Mouse (Mus musculus) embryonic facial prominence, embryonic 14.5 days (tissue): Measurements from ENCODE around the gene Micall2. TPM values are rescaled to one million over a fixed set of nuclear protein-coding genes. Genes with fewer than 3 reads are reported as not detected.
A peak's percentile ranks its signal among the peaks of the same experiment; 100 is the strongest.

Source experiments
- ATAC-seq: fragments of 200-750 bp; cut with Nextera tagmentation; 2 replicates; pipeline ENCODE4 v1.8.0; 2017; ENCODE audit warnings: low read depth, moderate number of reproducible peaks, moderate TSS enrichment
- DNase-seq: peaks from one replicate; pipeline ENCODE4 v3.0.0-alpha.2; 2015; ENCODE audit warnings: low spot score
- H3K27ac ChIP-seq: fragments of 300-500 bp; sonication (generic); replicated peaks from 2 replicates; pipeline ENCODE4 v1.5.1; 2014; ENCODE audit warnings: low read depth, mild to moderate bottlenecking, low read length, moderate library complexity
- H3K27me3 ChIP-seq: fragments of 300-500 bp; sonication (generic); replicated peaks from 2 replicates; pipeline ENCODE4 v1.6.1; 2014; ENCODE audit warnings: low read length; ENCODE audit not compliant: control insufficient read depth, insufficient read depth
- H3K36me3 ChIP-seq: fragments of 300-500 bp; sonication (generic); 2 replicates; pipeline ENCODE4 v1.6.1; 2014; ENCODE audit warnings: low read length, mixed read lengths; ENCODE audit not compliant: control insufficient read depth, insufficient read depth
- H3K4me1 ChIP-seq: fragments of 300-500 bp; sonication (generic); 2 replicates; pipeline ENCODE4 v1.6.1; 2014; ENCODE audit warnings: antibody characterized with exemption, low read length; ENCODE audit not compliant: control insufficient read depth, insufficient read depth
- H3K4me2 ChIP-seq: fragments of 300-500 bp; sonication (generic); 2 replicates; pipeline ENCODE4 v1.6.1; 2014; ENCODE audit warnings: low read depth, mild to moderate bottlenecking, low read length, moderate library complexity, mixed read lengths
- H3K4me3 ChIP-seq: fragments of 300-500 bp; sonication (generic); 2 replicates; pipeline ENCODE4 v1.5.1; 2014; ENCODE audit warnings: low read depth, mild to moderate bottlenecking, low read length
- H3K9ac ChIP-seq: fragments of 300-500 bp; sonication (generic); 2 replicates; pipeline ENCODE4 v1.6.1; 2014; ENCODE audit warnings: low read depth, mild to moderate bottlenecking, low read length, moderate library complexity, mixed read lengths
- H3K9me3 ChIP-seq: fragments of 300-500 bp; sonication (generic); 2 replicates; pipeline ENCODE4 v1.6.1; 2016; ENCODE audit warnings: low read length; ENCODE audit not compliant: control insufficient read depth
- WGBS: fragments of 180-500 bp; shearing (Covaris S2); extraction: QIAGEN DNeasy Blood & Tissue Kit; methylation state at CpG from one replicate; pipeline ENCODE4 v1.1.7; 2014; 5-methylcytosine and 5-hydroxymethylcytosine counted together
- polyA plus RNA-seq: library from polyadenylated mRNA; unstranded; fragments of >200 nt; fragmentation: Nextera tagmentation; extraction: Ambion mirVana; gene quantifications from 2 replicates; pipeline ENCODE4 v1.2.1, GENCODE M21; 2014

The Micall2 gene
- polyA plus RNA-seq, 1 experiment from 2014 or later, result 5.5 TPM

- Histone ChIP-seq H3K9me3 (no peaks in the 10 kb centered on the region), H3K4me2 (peak overlapping the region; percentile 98), H3K9ac (peak overlapping the region; percentile 41), H3K4me3 (peak overlapping the region; percentile 58), H3K4me1 (peaks cover 34% of the 10 kb centered on the region), H3K36me3 (no peaks in the 10 kb centered on the region), H3K27ac (peak overlapping the region; percentile 66), H3K27me3 (no peaks in the 10 kb centered on the region)
- ATAC-seq, result peak; percentile 67
- WGBS, result 10% methylated on average over 10 of the region's 10 CpGs
- DNase-seq, result no peak
These were observed 386 bp upstream of the Micall2 start for GRCm38 (mm10) chr5:139736504-139736940.

- Histone ChIP-seq H3K27me3 (no peaks in the 10 kb centered on the region), H3K9me3 (no peaks in the 10 kb centered on the region), H3K27ac (no peak overlapping the region), H3K4me3 (no peak overlapping the region), H3K36me3 (no peaks in the 10 kb centered on the region), H3K4me1 (peaks cover 50% of the 10 kb centered on the region), H3K9ac (no peak overlapping the region), H3K4me2 (peak overlapping the region; percentile 98; the same call in 1 of the 2 replicates)
- ATAC-seq (no peak), DNase-seq (no peak)
- 75% methylated on average over 7 of the region's 7 CpGs for WGBS
These were observed 1.4 kb downstream of the Micall2 start for GRCm38 (mm10) chr5:139734746-139735145.

GRCm38 (mm10) chr5:139734016-139734415, 2.1 kb downstream of the Micall2 start:
- no peak for ATAC-seq
- no peak for DNase-seq
- Histone ChIP-seq H3K36me3 (no peaks in the 10 kb centered on the region), H3K27me3 (no peaks in the 10 kb centered on the region), H3K4me2 (no peak overlapping the region), H3K27ac (no peak overlapping the region), H3K9ac (no peak overlapping the region), H3K9me3 (no peaks in the 10 kb centered on the region), H3K4me1 (peaks cover 50% of the 10 kb centered on the region), H3K4me3 (no peak overlapping the region)
- 87% methylated on average over 3 of the region's 3 CpGs for WGBS

GRCm38 (mm10) chr5:139732634-139733107, 3.5 kb downstream of the Micall2 start:
- H3K36me3 ChIP-seq, result no peaks in the 10 kb centered on the region
- peak overlapping the region; percentile 25; the same call in 1 of the 2 replicates for H3K9ac ChIP-seq
- ATAC-seq, result no peak
- no peaks in the 10 kb centered on the region for H3K27me3 ChIP-seq
- DNase-seq, result peak; percentile 62
- no peak overlapping the region for H3K4me3 ChIP-seq
- H3K27ac ChIP-seq, result peak overlapping the region; percentile 34
- no peak overlapping the region for H3K4me2 ChIP-seq
- WGBS, result 35% methylated on average over 11 of the region's 11 CpGs
- H3K4me1 ChIP-seq, result peaks cover 50% of the 10 kb centered on the region
- no peaks in the 10 kb centered on the region for H3K9me3 ChIP-seq

- H3K4me3 ChIP-seq, result no peak overlapping the region
- ATAC-seq (peak; percentile 44; the same call in 1 of the 2 replicates), DNase-seq (peak; percentile 60)
- H3K27me3 ChIP-seq, result no peaks in the 10 kb centered on the region
- H3K4me2 ChIP-seq, result peak overlapping the region; percentile 32; the same call in 1 of the 2 replicates
- no peaks in the 10 kb centered on the region for H3K36me3 ChIP-seq
- H3K9me3 ChIP-seq, result no peaks in the 10 kb centered on the region
- peak overlapping the region; percentile 78 for H3K27ac ChIP-seq
- peak overlapping the region; percentile 51 for H3K9ac ChIP-seq
- H3K4me1 ChIP-seq, result peaks cover 43% of the 10 kb centered on the region
- WGBS, result 29% methylated on average over 8 of the region's 8 CpGs
These were observed 5.2 kb downstream of the Micall2 start for GRCm38 (mm10) chr5:139730712-139731486.

- ATAC-seq, result no peak
- Histone ChIP-seq H3K36me3 (no peaks in the 10 kb centered on the region), H3K27ac (no peak overlapping the region), H3K27me3 (no peaks in the 10 kb centered on the region), H3K4me1 (peaks cover 25% of the 10 kb centered on the region), H3K4me3 (no peak overlapping the region), H3K9me3 (no peaks in the 10 kb centered on the region), H3K4me2 (no peak overlapping the region), H3K9ac (no peak overlapping the region)
- 88% methylated on average over 11 of the region's 11 CpGs for WGBS
- DNase-seq, result no peak
These were observed 8.9 kb downstream of the Micall2 start for GRCm38 (mm10) chr5:139727261-139727660.

GRCm38 (mm10) chr5:139726186-139726585, 9.9 kb downstream of the Micall2 start:
- Histone ChIP-seq H3K4me3 (no peak overlapping the region), H3K4me1 (peaks cover 22% of the 10 kb centered on the region), H3K4me2 (no peak overlapping the region), H3K9me3 (no peaks in the 10 kb centered on the region), H3K9ac (no peak overlapping the region), H3K27ac (no peak overlapping the region), H3K27me3 (no peaks in the 10 kb centered on the region), H3K36me3 (no peaks in the 10 kb centered on the region)
- WGBS, result 79% methylated on average over 3 of the region's 3 CpGs
- DNase-seq (no peak), ATAC-seq (no peak)

- Histone ChIP-seq H3K9me3 (no peaks in the 10 kb centered on the region), H3K27ac (no peak overlapping the region), H3K27me3 (no peaks in the 10 kb centered on the region), H3K9ac (0 out of 2 replicates have a peak overlapping the region, but pooled peaks have one; percentile 5), H3K4me3 (no peak overlapping the region), H3K4me2 (no peak overlapping the region), H3K4me1 (peaks cover 9% of the 10 kb centered on the region; the same call in 1 of the 2 replicates), H3K36me3 (no peaks in the 10 kb centered on the region)
- whole genome bisulfite sequencing, result 20% methylated on average over 10 of the region's 10 CpGs
- ATAC-seq (peak; percentile 31; the same call in 1 of the 2 replicates), DNase-seq (no peak)
These were observed 11.6 kb downstream of the Micall2 start for GRCm38 (mm10) chr5:139724336-139725116.
